Mouse (Mus musculus) thymus, adult 2 months (tissue): ENCODE measurements around the gene Zfp655. TPM values are rescaled to one million over a fixed set of nuclear protein-coding genes. Genes with fewer than 3 reads are reported as not detected.
"Not testable (repeated sequence)": the region's sequence is repeated elsewhere in the genome, so short reads cannot be mapped to it uniquely, and the experiment has no call there.

Experiments used
- DNase-seq: peaks from one replicate; pipeline ENCODE4 v3.0.0; 2021
- H3K27ac ChIP-seq: fragments of 200-500 bp; 2 replicates; pipeline ENCODE4 v1.5.1; 2012; ENCODE audit warnings: low read length, control low read depth; ENCODE audit not compliant: control insufficient read depth, insufficient read depth
- H3K27me3 ChIP-seq: fragments of 200-500 bp; 2 replicates; pipeline ENCODE4 v1.6.1; 2012; ENCODE audit warnings: mild to moderate bottlenecking, low read length, moderate library complexity, mixed read lengths; ENCODE audit not compliant: control insufficient read depth, insufficient read depth
- H3K36me3 ChIP-seq: fragments of 200-500 bp; 2 replicates; pipeline ENCODE4 v1.6.1; 2012; ENCODE audit warnings: mild to moderate bottlenecking, low read length, moderate library complexity; ENCODE audit not compliant: control insufficient read depth, insufficient read depth
- H3K4me1 ChIP-seq: fragments of 200-500 bp; replicated peaks from 2 replicates; pipeline ENCODE4 v1.6.1; 2012; ENCODE audit warnings: low read length; ENCODE audit not compliant: control insufficient read depth, insufficient read depth
- H3K4me3 ChIP-seq: fragments of 200-500 bp; 2 replicates; pipeline ENCODE4 v1.5.1; 2012; ENCODE audit warnings: mild to moderate bottlenecking, low read length, control low read depth, moderate library complexity; ENCODE audit not compliant: control insufficient read depth, insufficient read depth
- CTCF ChIP-seq: fragments of 200-500 bp; IDR thresholded peaks from 2 replicates; pipeline ENCODE4 v1.5.1; 2012; ENCODE audit warnings: mild to moderate bottlenecking, control low read depth, low read length, moderate library complexity, borderline replicate concordance; ENCODE audit not compliant: control insufficient read depth, poor library complexity, insufficient read depth; ENCODE audit errors: extremely low read depth
- POLR2A ChIP-seq: fragments of 200-500 bp; IDR thresholded peaks from 2 replicates; pipeline ENCODE4 v1.6.1; 2012; ENCODE audit warnings: mild to moderate bottlenecking, low read length, control low read depth, moderate library complexity; ENCODE audit not compliant: control insufficient read depth, poor library complexity, insufficient read depth; ENCODE audit errors: extremely low read depth
- WGBS: fragments of 180-500 bp; shearing (Covaris S2); methylation state at CpG from one replicate; pipeline ENCODE4 v1.1.7; 2018; 5-methylcytosine and 5-hydroxymethylcytosine counted together
- polyA plus RNA-seq: library from polyadenylated mRNA; depleted of rRNA; stranded (reverse); fragments of >200 nt; gene quantifications from 2 replicates; pipeline ENCODE4 v1.2.3, GENCODE M21; 2012

Gene Zfp655
- polyA plus RNA-seq, 1 experiment: 22.1 TPM

- Histone ChIP-seq H3K27me3 (no peaks in the 10 kb centered on the region), H3K4me1 (no peaks in the 10 kb centered on the region), H3K4me3 (no peak overlapping the region), H3K27ac (no peak overlapping the region), H3K36me3 (peaks cover 31% of the 10 kb centered on the region)
- WGBS: 97% methylated on average over 20 of the region's 20 CpGs
- no peak for TF ChIP-seq CTCF
- TF ChIP-seq POLR2A: no peak
- DNase-seq: no peak
Measured at GRCm38 (mm10) chr5:145218671-145219070, 12.8 kb upstream of the Zfp655 start.

GRCm38 (mm10) chr5:145219981-145220380, 11.5 kb upstream of the Zfp655 start:
- Histone ChIP-seq H3K27ac (no peak overlapping the region), H3K4me3 (no peak overlapping the region), H3K4me1 (no peaks in the 10 kb centered on the region), H3K27me3 (no peaks in the 10 kb centered on the region), H3K36me3 (peaks cover 31% of the 10 kb centered on the region)
- TF ChIP-seq POLR2A (no peak), CTCF (no peak)
- over 99% methylated on average over 8 of the region's 8 CpGs for WGBS
- no peak for DNase-seq

GRCm38 (mm10) chr5:145222840-145223239, 8.7 kb upstream of the Zfp655 start:
- Histone ChIP-seq H3K4me1 (no peaks in the 10 kb centered on the region), H3K27me3 (no peaks in the 10 kb centered on the region), H3K36me3 (peaks cover 30% of the 10 kb centered on the region), H3K27ac (no peak overlapping the region), H3K4me3 (no peak overlapping the region)
- no peak for DNase-seq
- TF ChIP-seq CTCF (no peak), POLR2A (no peak)
- 97% methylated on average over 5 of the region's 5 CpGs for WGBS

- no peak overlapping the region for H3K4me3 ChIP-seq
- TF ChIP-seq CTCF: no peak
- TF ChIP-seq POLR2A: no peak
- no peaks in the 10 kb centered on the region for H3K27me3 ChIP-seq
- peaks cover 25% of the 10 kb centered on the region for H3K36me3 ChIP-seq
- DNase-seq: no peak
- no peak overlapping the region for H3K27ac ChIP-seq
- H3K4me1 ChIP-seq: no peaks in the 10 kb centered on the region
- WGBS: 96% methylated on average over 12 of the region's 12 CpGs
Measured at GRCm38 (mm10) chr5:145223395-145223794, 8.1 kb upstream of the Zfp655 start.

GRCm38 (mm10) chr5:145226453-145226852, 5.1 kb upstream of the Zfp655 start:
- Histone ChIP-seq H3K4me1 (peaks cover 4% of the 10 kb centered on the region), H3K36me3 (peaks cover under 1% of the 10 kb centered on the region; the same call in 1 of the 2 replicates), H3K4me3 (no peak overlapping the region), H3K27ac (no peak overlapping the region), H3K27me3 (no peaks in the 10 kb centered on the region)
- TF ChIP-seq CTCF: no peak
- TF ChIP-seq POLR2A: no peak
- WGBS: 74% methylated on average over 2 of the region's 2 CpGs
- no peak for DNase-seq

- H3K27ac ChIP-seq, DNase-seq, H3K4me3 ChIP-seq, H3K4me1 ChIP-seq, H3K27me3 ChIP-seq, H3K36me3 ChIP-seq: not testable (repeated sequence)
- WGBS: 87% methylated on average over 6 of the region's 6 CpGs
Measured at GRCm38 (mm10) chr5:145229283-145229682, 2.2 kb upstream of the Zfp655 start.

GRCm38 (mm10) chr5:145230641-145231040, 874 bp upstream of the Zfp655 start:
- Histone ChIP-seq H3K27me3 (no peaks in the 10 kb centered on the region), H3K36me3 (peaks cover 19% of the 10 kb centered on the region), H3K27ac (no peak overlapping the region), H3K4me3 (no peak overlapping the region), H3K4me1 (peaks cover 4% of the 10 kb centered on the region)
- WGBS: 93% methylated on average over 4 of the region's 4 CpGs
- DNase-seq: no peak
- TF ChIP-seq POLR2A (no peak), CTCF (no peak)
